Mouse (Mus musculus): Measurements from ENCODE around the gene Gabrr2. TPM values are rescaled to one million over a fixed set of nuclear protein-coding genes. Genes with fewer than 3 reads are reported as not detected.
A peak's percentile ranks its signal among the peaks of the same experiment; 100 is the strongest.

Gabrr2 gene
- 1 to 10 TPM in 5 of 26 experiments, under 1 TPM in 2, not detected in 19; 0.32 to 2.1 (median 1.3) TPM for total RNA-seq (2018; cell fraction: chromatin; rRNA removed)
- total RNA-seq (2018; cell fraction: cytosol; rRNA removed) = not detected
- under 1 TPM in 9 of 26 experiments, not detected in 17; 0.30 to 0.57 (median 0.39) TPM for total RNA-seq (2018; cell fraction: nucleus; rRNA removed)
- polyA plus RNA-seq (2018) = not detected in 3 replicates

DNA sequence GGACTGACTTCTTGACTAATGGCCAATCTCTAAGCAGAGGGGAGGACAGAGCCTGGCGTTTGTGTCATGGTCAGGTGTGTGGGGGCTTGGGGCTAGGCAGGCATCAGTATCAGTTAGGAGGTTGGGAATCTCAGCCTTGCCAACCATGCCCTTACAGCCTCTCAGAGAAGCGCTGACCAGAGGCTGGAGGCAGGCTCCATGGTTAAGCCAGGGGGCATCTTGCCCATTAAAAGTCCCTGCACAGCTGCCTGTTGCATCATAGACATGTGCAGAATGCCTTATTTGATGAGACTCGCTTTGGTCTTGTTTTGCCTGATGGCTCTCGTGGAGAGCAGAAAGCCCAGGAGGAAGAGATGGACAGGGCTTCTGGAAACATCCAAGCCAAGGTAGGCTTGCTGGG is at the start of gene Gabrr2:
Gene Gabrr2, plus strand, starts transcription at position 19 of the 400 bp plus-strand sequence.
- Histone ChIP-seq H3K79me2 (ENCODE audit: inconsistent target) (no peaks in the 10 kb centered on the region), H3K36me3 (ENCODE audit: inconsistent target) (no peaks in the 10 kb centered on the region), H3K27ac (no peak within 1 kb of the TSS), H3K4me3 (ENCODE audit: inconsistent target) (no peak within 1 kb of the TSS)
- WGBS (ENCODE audit: missing documents) = 82% methylated on average over 4 of the region's 4 CpGs

- Histone ChIP-seq H3K79me2 (ENCODE audit: inconsistent target) (no peaks in the 10 kb centered on the region), H3K27ac (no peak overlapping the region), H3K4me3 (ENCODE audit: inconsistent target) (no peak overlapping the region), H3K36me3 (ENCODE audit: inconsistent target) (no peaks in the 10 kb centered on the region)
- WGBS (ENCODE audit: missing documents) = 34% methylated on average over 9 of the region's 9 CpGs
Measured at GRCm38 (mm10) chr4:33018361-33018999, 44.3 kb upstream of the Gabrr2 start.

DNA sequence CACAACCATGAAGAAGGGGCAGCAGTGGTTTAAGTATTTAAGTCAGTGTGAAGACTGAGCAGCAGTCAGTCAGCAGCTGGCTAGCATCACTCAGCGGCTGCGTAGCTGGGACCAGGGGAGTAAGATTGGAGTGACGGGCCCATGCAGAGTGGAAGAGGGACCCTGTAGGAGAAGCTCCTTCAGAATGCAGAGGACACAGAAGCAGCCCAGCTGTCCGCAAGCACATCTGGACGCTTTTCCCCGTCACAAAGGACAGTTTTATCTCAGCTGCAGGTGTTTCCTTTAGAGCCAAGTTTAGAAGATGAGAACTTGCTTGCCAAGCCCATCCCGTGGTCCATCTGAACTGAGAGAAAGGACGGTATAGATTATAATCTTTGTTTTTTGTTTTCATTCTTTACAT is 38.4 kb upstream of the Gabrr2 start:
- H3K79me2 ChIP-seq (ENCODE audit: inconsistent target) = no peaks in the 10 kb centered on the region
- 85% methylated on average over 8 of the region's 8 CpGs for WGBS (ENCODE audit: missing documents)
- H3K36me3 ChIP-seq (ENCODE audit: inconsistent target) = no peaks in the 10 kb centered on the region
- H3K4me3 ChIP-seq (ENCODE audit: inconsistent target) = no peak overlapping the region
- H3K27ac ChIP-seq = no peak overlapping the region

DNA sequence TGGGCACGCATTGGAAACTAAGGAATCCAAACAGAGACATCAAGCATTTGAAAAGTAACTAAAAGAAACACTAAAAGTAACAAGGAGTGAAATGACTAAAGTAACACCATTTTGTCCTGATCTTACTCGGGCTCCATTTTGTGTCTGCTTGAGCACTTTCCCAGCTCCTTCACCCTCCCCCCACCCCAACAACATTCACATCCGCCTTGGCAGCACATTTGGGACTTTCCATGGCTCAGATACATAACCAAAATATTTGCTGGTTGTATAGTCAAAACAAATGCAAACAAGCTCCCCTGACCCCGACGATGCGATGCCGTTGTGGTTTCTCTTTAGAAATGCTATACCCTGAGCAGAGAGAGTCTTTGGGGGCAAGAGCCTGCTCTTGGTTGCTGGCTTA is 33.7 kb upstream of the Gabrr2 start:
- 99% methylated on average over 7 of the region's 7 CpGs for WGBS (ENCODE audit: missing documents)
- Histone ChIP-seq H3K36me3 (ENCODE audit: inconsistent target) (no peaks in the 10 kb centered on the region), H3K4me3 (ENCODE audit: inconsistent target) (no peak overlapping the region), H3K79me2 (ENCODE audit: inconsistent target) (peaks cover 25% of the 10 kb centered on the region), H3K27ac (no peak overlapping the region)

DNA sequence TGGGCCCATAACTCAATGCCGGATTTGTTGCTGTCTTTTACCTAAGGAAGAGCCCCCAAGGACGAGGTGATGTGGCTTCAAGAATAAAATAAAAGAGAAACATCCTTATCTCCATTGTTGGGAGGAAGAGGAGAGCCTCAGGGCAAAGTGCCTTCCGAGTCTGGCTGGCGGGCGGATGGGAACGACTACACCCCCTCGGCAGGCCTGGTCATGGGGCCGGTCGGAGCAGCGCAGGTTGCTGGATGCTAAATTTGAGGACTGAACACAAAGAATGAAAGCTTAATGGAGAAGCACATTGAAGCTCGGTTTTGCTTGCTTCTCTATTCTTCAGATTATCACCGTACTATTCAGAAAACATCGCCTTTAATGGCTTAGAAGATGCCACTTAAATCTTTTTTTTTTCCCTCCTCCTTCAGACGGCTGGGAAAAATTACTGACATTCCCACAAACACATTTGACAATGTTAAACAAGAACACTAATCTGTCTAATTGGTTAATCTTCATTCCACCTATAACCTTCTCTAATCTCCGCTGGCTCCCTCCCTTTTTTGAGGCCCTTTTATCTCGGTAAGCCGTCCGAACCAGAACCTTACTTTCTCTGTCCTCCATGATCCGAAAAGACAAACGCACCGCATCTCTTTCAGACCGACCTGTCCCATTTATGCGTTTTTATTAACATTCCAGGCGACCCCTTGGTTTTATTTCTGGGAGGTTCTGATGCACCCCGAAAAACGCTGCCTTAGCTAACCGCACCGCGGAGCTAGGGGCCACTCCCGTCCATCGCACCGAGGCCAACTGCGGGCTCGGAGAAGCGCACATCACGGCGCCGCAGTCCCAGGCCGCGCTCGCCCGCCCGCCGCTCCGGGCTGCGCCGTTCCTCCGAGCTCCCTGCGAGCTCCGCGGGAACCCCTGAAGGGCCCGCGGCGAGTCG is 32.3 kb upstream of the Gabrr2 start:
- 14% methylated on average over 54 of the region's 55 CpGs for WGBS (ENCODE audit: missing documents)

DNA sequence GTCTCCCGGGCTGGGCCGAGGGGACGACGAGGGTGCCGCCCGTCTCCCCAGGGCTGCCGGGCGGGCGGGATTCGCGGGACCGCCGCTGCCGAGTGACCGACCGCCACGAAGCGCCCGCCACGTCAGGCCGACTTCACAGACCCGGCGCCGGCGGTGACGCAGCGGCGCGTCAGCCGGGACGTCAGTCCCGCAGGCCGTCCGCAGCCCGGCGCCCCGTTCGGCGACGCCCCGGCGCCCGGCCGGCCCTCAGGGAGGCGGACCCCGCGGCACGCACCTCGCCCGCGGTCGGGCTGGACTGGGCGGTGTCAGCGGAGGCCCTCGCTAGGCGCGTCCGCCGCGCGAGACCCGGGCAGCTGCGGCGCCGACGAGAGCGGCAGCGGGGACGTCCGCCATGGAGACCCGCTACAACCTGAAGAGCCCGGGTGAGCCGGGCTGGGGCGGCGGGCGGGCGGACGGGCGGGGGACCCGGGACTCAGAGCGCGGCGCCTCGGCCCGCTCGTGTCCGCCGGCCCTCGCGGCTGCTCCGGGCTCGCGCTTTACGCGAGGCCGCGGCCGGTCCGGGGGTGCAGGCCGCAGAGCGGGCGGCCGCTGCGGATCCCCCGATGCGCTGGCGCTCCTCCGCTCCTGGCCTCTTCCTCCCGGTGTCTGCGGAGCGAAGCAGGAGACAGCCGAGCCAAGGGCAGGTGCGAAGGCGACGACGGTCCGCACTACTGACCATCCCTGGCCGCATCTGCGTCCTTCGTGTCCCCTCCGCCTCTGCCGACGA is 31.4 kb upstream of the Gabrr2 start, which contains the start of gene Ube2j1:
Gene Ube2j1, plus strand, starts transcription at position 222 of the 766 bp plus-strand sequence.
- Histone ChIP-seq H3K27ac (0 out of 2 replicates have a peak within 1 kb of the TSS, but pooled peaks have one; percentile 22), H3K4me3 (ENCODE audit: inconsistent target) (peak within 1 kb of the TSS; percentile 63), H3K36me3 (ENCODE audit: inconsistent target) (0 out of 2 replicates have a peak, but pooled peaks cover 8% of the 10 kb centered on the region), H3K79me2 (ENCODE audit: inconsistent target) (peaks cover 47% of the 10 kb centered on the region)
- WGBS (ENCODE audit: missing documents) = under 1% methylated on average over 117 of the region's 123 CpGs

More for the DNA sequence above, 32.3 kb upstream of the Gabrr2 start:
- Histone ChIP-seq H3K36me3 (ENCODE audit: inconsistent target) (no peaks in the 10 kb centered on the region), H3K27ac (0 out of 2 replicates have a peak overlapping the region, but pooled peaks have one; percentile 22), H3K79me2 (ENCODE audit: inconsistent target) (peaks cover 39% of the 10 kb centered on the region), H3K4me3 (ENCODE audit: inconsistent target) (peak overlapping the region; percentile 60)

- no peak overlapping the region for H3K27ac ChIP-seq
Measured at GRCm38 (mm10) chr4:33032045-33032444, 30.8 kb upstream of the Gabrr2 start.

GRCm38 (mm10) chr4:33033515-33033914 is 29.3 kb upstream of the Gabrr2 start:
- peaks cover 60% of the 10 kb centered on the region for H3K79me2 ChIP-seq (ENCODE audit: inconsistent target)
- no peak overlapping the region for H3K27ac ChIP-seq
- 0 out of 2 replicates have a peak, but pooled peaks cover 16% of the 10 kb centered on the region for H3K36me3 ChIP-seq (ENCODE audit: inconsistent target)
- H3K4me3 ChIP-seq (ENCODE audit: inconsistent target) = no peak overlapping the region
- 69% methylated on average over 6 of the region's 6 CpGs for WGBS (ENCODE audit: missing documents)

More at GRCm38 (mm10) chr4:33032045-33032444, 30.8 kb upstream of the Gabrr2 start:
- 47% methylated on average over 4 of the region's 4 CpGs for WGBS (ENCODE audit: missing documents)
- Histone ChIP-seq H3K4me3 (ENCODE audit: inconsistent target) (peak overlapping the region; percentile 63), H3K79me2 (ENCODE audit: inconsistent target) (peaks cover 54% of the 10 kb centered on the region), H3K36me3 (ENCODE audit: inconsistent target) (0 out of 2 replicates have a peak, but pooled peaks cover 10% of the 10 kb centered on the region)

GRCm38 (mm10) chr4:33039826-33040225 is 23.0 kb upstream of the Gabrr2 start:
- Histone ChIP-seq H3K79me2 (ENCODE audit: inconsistent target) (peaks cover 29% of the 10 kb centered on the region), H3K36me3 (ENCODE audit: inconsistent target) (peaks cover 63% of the 10 kb centered on the region), H3K4me3 (ENCODE audit: inconsistent target) (no peak overlapping the region), H3K27ac (no peak overlapping the region)
- WGBS (ENCODE audit: missing documents) = 62% methylated on average over 4 of the region's 4 CpGs

DNA sequence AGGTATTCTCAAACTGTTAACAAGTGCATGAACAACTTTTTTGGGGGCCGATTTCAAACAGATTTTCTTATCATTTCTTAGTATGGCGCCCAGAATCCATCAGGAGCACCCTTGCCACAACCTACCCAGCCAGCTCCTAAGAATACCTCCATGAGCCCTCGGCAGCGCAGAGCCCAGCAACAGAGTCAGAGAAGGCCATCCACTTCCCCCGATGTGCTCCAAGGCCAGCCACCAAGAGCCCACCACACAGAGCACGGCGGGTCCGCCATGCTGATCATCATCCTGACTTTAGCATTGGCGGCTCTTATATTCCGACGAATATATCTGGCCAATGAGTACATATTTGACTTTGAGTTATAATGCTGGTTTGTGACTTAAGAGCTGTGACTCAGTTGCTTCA is 13.2 kb upstream of the Gabrr2 start:
- 97% methylated on average over 11 of the region's 11 CpGs for WGBS (ENCODE audit: missing documents)
- Histone ChIP-seq H3K27ac (no peak overlapping the region), H3K79me2 (ENCODE audit: inconsistent target) (no peaks in the 10 kb centered on the region), H3K4me3 (ENCODE audit: inconsistent target) (no peak overlapping the region), H3K36me3 (ENCODE audit: inconsistent target) (peaks cover 60% of the 10 kb centered on the region)

DNA sequence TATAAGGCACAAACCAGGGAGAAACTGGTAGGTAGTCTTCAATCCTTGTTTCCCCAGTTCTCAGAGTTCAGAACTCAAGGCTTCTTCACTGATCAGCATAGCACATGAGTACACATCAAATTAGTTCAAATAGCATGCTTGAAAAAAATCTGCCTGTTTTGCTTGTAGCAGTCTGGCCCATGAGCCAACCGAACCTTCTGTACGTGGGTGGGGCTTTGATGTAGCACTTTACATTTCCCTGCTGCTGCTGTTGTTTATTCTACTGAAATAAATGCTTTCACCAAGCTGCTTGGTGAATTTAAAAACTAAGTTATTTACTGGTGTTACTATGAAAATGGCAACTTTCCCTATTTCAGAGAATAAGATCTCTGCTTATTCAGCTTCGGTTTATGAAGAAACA is 10.7 kb upstream of the Gabrr2 start:
- peaks cover 36% of the 10 kb centered on the region for H3K36me3 ChIP-seq (ENCODE audit: inconsistent target)
- 97% methylated on average over 3 of the region's 3 CpGs for WGBS (ENCODE audit: missing documents)

GRCm38 (mm10) chr4:33052650-33053049 is 10.1 kb upstream of the Gabrr2 start:
- Histone ChIP-seq H3K4me3 (ENCODE audit: inconsistent target) (no peak overlapping the region), H3K36me3 (ENCODE audit: inconsistent target) (peaks cover 32% of the 10 kb centered on the region), H3K79me2 (ENCODE audit: inconsistent target) (no peaks in the 10 kb centered on the region), H3K27ac (no peak overlapping the region)
- WGBS (ENCODE audit: missing documents) = 89% methylated on average over 4 of the region's 5 CpGs

More for the DNA sequence above, 10.7 kb upstream of the Gabrr2 start:
- Histone ChIP-seq H3K27ac (no peak overlapping the region), H3K4me3 (ENCODE audit: inconsistent target) (no peak overlapping the region), H3K79me2 (ENCODE audit: inconsistent target) (no peaks in the 10 kb centered on the region)

GRCm38 (mm10) chr4:33054426-33054825 is 8.4 kb upstream of the Gabrr2 start:
- Histone ChIP-seq H3K27ac (no peak overlapping the region), H3K4me3 (ENCODE audit: inconsistent target) (no peak overlapping the region), H3K79me2 (ENCODE audit: inconsistent target) (no peaks in the 10 kb centered on the region), H3K36me3 (ENCODE audit: inconsistent target) (peaks cover 16% of the 10 kb centered on the region)

- H3K79me2 ChIP-seq (ENCODE audit: inconsistent target) = no peaks in the 10 kb centered on the region
- H3K27ac ChIP-seq = no peak overlapping the region
- no peak overlapping the region for H3K4me3 ChIP-seq (ENCODE audit: inconsistent target)
- no peaks in the 10 kb centered on the region for H3K36me3 ChIP-seq (ENCODE audit: inconsistent target)
- 83% methylated on average over 1 of the region's 1 CpGs for WGBS (ENCODE audit: missing documents)
Measured at GRCm38 (mm10) chr4:33056317-33056716, 6.5 kb upstream of the Gabrr2 start.
